Mouse (Mus musculus): ENCODE data around the gene Olfr531. TPM values are rescaled to one million over a fixed set of nuclear protein-coding genes. Genes with fewer than 3 reads are reported as not detected.

Olfr531 gene
- total and polyA plus RNA-seq, 3 experiments, result not detected

DNA sequence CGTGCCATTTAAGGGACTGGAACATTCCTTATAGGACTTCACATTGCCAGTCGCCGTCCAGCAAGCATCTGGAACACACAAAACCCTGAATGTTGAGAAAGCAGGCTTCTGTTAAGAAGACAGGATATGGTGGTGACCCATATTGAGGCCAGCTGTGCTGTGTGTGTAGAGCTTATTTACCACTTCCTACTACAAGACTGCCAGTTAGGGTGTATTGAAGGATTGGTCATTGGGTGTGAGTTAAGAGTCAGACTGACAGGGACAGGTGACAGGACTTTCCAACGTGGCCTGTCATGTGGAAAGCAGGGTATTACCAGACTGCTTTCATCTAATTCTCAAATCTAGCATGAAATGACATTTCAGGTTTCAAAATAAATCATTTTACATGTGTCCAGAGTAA, 28.4 kb downstream of the Olfr531 start:
- no peaks in the 10 kb centered on the region for H3K4me1 ChIP-seq (ENCODE audit: control insufficient read depth in 1 of 2, insufficient read depth in 2 of 2, low read length in 2 of 2)
- H3K27me3 ChIP-seq (ENCODE audit: control insufficient read depth in 1 of 2, insufficient read depth in 2 of 2, low read length in 2 of 2), result no peaks in the 10 kb centered on the region
- TF ChIP-seq GABPA (IDR thresholded peaks at IDR 0.05; ENCODE audit: low read depth, low read length), result no peak
- H3K4me3 ChIP-seq (ENCODE audit: control insufficient read depth in 1 of 2, insufficient read depth in 1 of 2, low read depth in 2 of 2, low read length in 2 of 2), result no peak overlapping the region
- no peaks in the 10 kb centered on the region for H3K9me3 ChIP-seq (replicated peaks; ENCODE audit: insufficient read depth, low read length)
- no peak for DNase-seq (ENCODE audit: low read depth, low spot score)
- no peak overlapping the region for H3K27ac ChIP-seq (ENCODE audit: control insufficient read depth, low read depth, low read length)
- no peaks in the 10 kb centered on the region for H3K36me3 ChIP-seq (ENCODE audit: control insufficient read depth in 1 of 2, insufficient read depth in 2 of 2, low read length in 2 of 2)
- H3K79me2 ChIP-seq (ENCODE audit: control insufficient read depth, insufficient read depth, low read length, poor library complexity), result no peaks in the 10 kb centered on the region
- H3K9ac ChIP-seq (ENCODE audit: control insufficient read depth, low read depth, low read length, poor library complexity, severe bottlenecking), result no peak overlapping the region

- Histone ChIP-seq H3K9ac (ENCODE audit: control insufficient read depth, low read depth, low read length, poor library complexity, severe bottlenecking) (no peak within 1 kb of the TSS), H3K36me3 (ENCODE audit: control insufficient read depth in 1 of 2, insufficient read depth in 2 of 2, low read length in 2 of 2) (no peaks in the 10 kb centered on the region), H3K4me1 (ENCODE audit: control insufficient read depth in 1 of 2, insufficient read depth in 2 of 2, low read length in 2 of 2) (no peaks in the 10 kb centered on the region), H3K27me3 (ENCODE audit: control insufficient read depth in 1 of 2, insufficient read depth in 2 of 2, low read length in 2 of 2) (no peaks in the 10 kb centered on the region), H3K79me2 (ENCODE audit: control insufficient read depth, insufficient read depth, low read length, poor library complexity) (no peaks in the 10 kb centered on the region), H3K4me3 (ENCODE audit: control insufficient read depth in 1 of 2, insufficient read depth in 1 of 2, low read depth in 2 of 2, low read length in 2 of 2) (no peak within 1 kb of the TSS), H3K27ac (ENCODE audit: control insufficient read depth, low read depth, low read length) (no peak within 1 kb of the TSS), H3K9me3 (replicated peaks; ENCODE audit: insufficient read depth, low read length) (no peaks in the 10 kb centered on the region)
- TF ChIP-seq UBTF (IDR thresholded peaks at IDR 0.05; ENCODE audit: borderline replicate concordance, insufficient read depth, low read depth, low read length) (no peak), MAFK (IDR thresholded peaks at IDR 0.05; ENCODE audit: borderline replicate concordance, low read depth, low read length) (no peak), BHLHE40 (IDR thresholded peaks at IDR 0.05; ENCODE audit: borderline replicate concordance, low read depth, low read length) (no peak), ELF1 (IDR thresholded peaks at IDR 0.05; ENCODE audit: low read depth, low read length) (no peak)
- DNase-seq (ENCODE audit: low read depth, low spot score), result no peak
Measured at GRCm38 (mm10) chr7:140361571-140361970, 41.1 kb downstream of the Olfr531 start, which contains the start of gene Olfr60. Gene Olfr60, minus strand, starts transcription at chr7:140361671.

Other genes with a start within 250 kb of the Olfr531 start
- not detected in 2 replicates for gene Sprn, start 248.0 kb downstream of the Olfr531 start, total RNA-seq (2012; rRNA removed)
- gene Sprn, start 248.0 kb downstream of the Olfr531 start, polyA plus RNA-seq (2012; ENCODE audit: insufficient read depth in 1 of 2, insufficient read length in 2 of 2, low read depth in 1 of 2, low replicate concordance in 2 of 2, missing spikeins in 1 of 2), result not detected
- gene Olfr522, start 238.2 kb downstream of the Olfr531 start, total RNA-seq (2012; rRNA removed), result not detected in 2 replicates
- not detected for gene Olfr522, start 238.2 kb downstream of the Olfr531 start, polyA plus RNA-seq (2012; ENCODE audit: insufficient read depth in 1 of 2, insufficient read length in 2 of 2, low read depth in 1 of 2, low replicate concordance in 2 of 2, missing spikeins in 1 of 2)
- gene Olfr523, start 229.7 kb downstream of the Olfr531 start, total RNA-seq (2012; rRNA removed), result not detected in 2 replicates
- not detected for gene Olfr523, start 229.7 kb downstream of the Olfr531 start, polyA plus RNA-seq (2012; ENCODE audit: insufficient read depth in 1 of 2, insufficient read length in 2 of 2, low read depth in 1 of 2, low replicate concordance in 2 of 2, missing spikeins in 1 of 2)
- not detected in 2 replicates for gene Olfr524, start 197.0 kb downstream of the Olfr531 start, total RNA-seq (2012; rRNA removed)
- gene Olfr524, start 197.0 kb downstream of the Olfr531 start, polyA plus RNA-seq (2012; ENCODE audit: insufficient read depth in 1 of 2, insufficient read length in 2 of 2, low read depth in 1 of 2, low replicate concordance in 2 of 2, missing spikeins in 1 of 2), result not detected
- gene Cd163l1, start 184.7 kb downstream of the Olfr531 start, total RNA-seq (2012; rRNA removed), result not detected in 2 replicates
- gene Cd163l1, start 184.7 kb downstream of the Olfr531 start, polyA plus RNA-seq (2012; ENCODE audit: insufficient read depth in 1 of 2, insufficient read length in 2 of 2, low read depth in 1 of 2, low replicate concordance in 2 of 2, missing spikeins in 1 of 2), result not detected
- gene 5830411N06Rik, start 155.6 kb downstream of the Olfr531 start, total RNA-seq (2012; rRNA removed), result not detected in 2 replicates
- gene 5830411N06Rik, start 155.6 kb downstream of the Olfr531 start, polyA plus RNA-seq (2012; ENCODE audit: insufficient read depth in 1 of 2, insufficient read length in 2 of 2, low read depth in 1 of 2, low replicate concordance in 2 of 2, missing spikeins in 1 of 2), result not detected
- not detected in 2 replicates for gene Olfr525, start 82.1 kb downstream of the Olfr531 start, total RNA-seq (2012; rRNA removed)
- gene Olfr525, start 82.1 kb downstream of the Olfr531 start, polyA plus RNA-seq (2012; ENCODE audit: insufficient read depth in 1 of 2, insufficient read length in 2 of 2, low read depth in 1 of 2, low replicate concordance in 2 of 2, missing spikeins in 1 of 2), result under 1 TPM in 1 of 2 experiments, not detected in 1; 0.01 TPM
- not detected in 2 replicates for gene Olfr527, start 68.9 kb downstream of the Olfr531 start, total RNA-seq (2012; rRNA removed)
- not detected for gene Olfr527, start 68.9 kb downstream of the Olfr531 start, polyA plus RNA-seq (2012; ENCODE audit: insufficient read depth in 1 of 2, insufficient read length in 2 of 2, low read depth in 1 of 2, low replicate concordance in 2 of 2, missing spikeins in 1 of 2)
- gene Olfr60, start 41.2 kb downstream of the Olfr531 start, total RNA-seq (2012; rRNA removed), result not detected in 2 replicates
- not detected for gene Olfr60, start 41.2 kb downstream of the Olfr531 start, polyA plus RNA-seq (2012; ENCODE audit: insufficient read depth in 1 of 2, insufficient read length in 2 of 2, low read depth in 1 of 2, low replicate concordance in 2 of 2, missing spikeins in 1 of 2)
- gene Olfr530, start 26.6 kb downstream of the Olfr531 start, total RNA-seq (2012; rRNA removed), result not detected in 2 replicates
- not detected for gene Olfr530, start 26.6 kb downstream of the Olfr531 start, polyA plus RNA-seq (2012; ENCODE audit: insufficient read depth in 1 of 2, insufficient read length in 2 of 2, low read depth in 1 of 2, low replicate concordance in 2 of 2, missing spikeins in 1 of 2)
- gene Olfr532, start 18.7 kb upstream of the Olfr531 start, total RNA-seq (2012; rRNA removed), result not detected in 2 replicates
- gene Olfr532, start 18.7 kb upstream of the Olfr531 start, polyA plus RNA-seq (2012; ENCODE audit: insufficient read depth in 1 of 2, insufficient read length in 2 of 2, low read depth in 1 of 2, low replicate concordance in 2 of 2, missing spikeins in 1 of 2), result not detected
- not detected in 2 replicates for gene Olfr533, start 60.5 kb upstream of the Olfr531 start, total RNA-seq (2012; rRNA removed)
- not detected for gene Olfr533, start 60.5 kb upstream of the Olfr531 start, polyA plus RNA-seq (2012; ENCODE audit: insufficient read depth in 1 of 2, insufficient read length in 2 of 2, low read depth in 1 of 2, low replicate concordance in 2 of 2, missing spikeins in 1 of 2)
- not detected in 2 replicates for gene Olfr535, start 81.3 kb upstream of the Olfr531 start, total RNA-seq (2012; rRNA removed)
- not detected for gene Olfr535, start 81.3 kb upstream of the Olfr531 start, polyA plus RNA-seq (2012; ENCODE audit: insufficient read depth in 1 of 2, insufficient read length in 2 of 2, low read depth in 1 of 2, low replicate concordance in 2 of 2, missing spikeins in 1 of 2)
- not detected in 2 replicates for gene Olfr536, start 104.5 kb upstream of the Olfr531 start, total RNA-seq (2012; rRNA removed)
- not detected for gene Olfr536, start 104.5 kb upstream of the Olfr531 start, polyA plus RNA-seq (2012; ENCODE audit: insufficient read depth in 1 of 2, insufficient read length in 2 of 2, low read depth in 1 of 2, low replicate concordance in 2 of 2, missing spikeins in 1 of 2)
- gene Olfr538, start 165.0 kb upstream of the Olfr531 start, total RNA-seq (2012; rRNA removed), result not detected in 2 replicates
- gene Olfr538, start 165.0 kb upstream of the Olfr531 start, polyA plus RNA-seq (2012; ENCODE audit: insufficient read depth in 1 of 2, insufficient read length in 2 of 2, low read depth in 1 of 2, low replicate concordance in 2 of 2, missing spikeins in 1 of 2), result not detected
- not detected in 2 replicates for gene Olfr46, start 198.4 kb upstream of the Olfr531 start, total RNA-seq (2012; rRNA removed)
- not detected for gene Olfr46, start 198.4 kb upstream of the Olfr531 start, polyA plus RNA-seq (2012; ENCODE audit: insufficient read depth in 1 of 2, insufficient read length in 2 of 2, low read depth in 1 of 2, low replicate concordance in 2 of 2, missing spikeins in 1 of 2)
- gene Olfr61, start 226.1 kb upstream of the Olfr531 start, total RNA-seq (2012; rRNA removed), result not detected in 2 replicates
- gene Olfr61, start 226.1 kb upstream of the Olfr531 start, polyA plus RNA-seq (2012; ENCODE audit: insufficient read depth in 1 of 2, insufficient read length in 2 of 2, low read depth in 1 of 2, low replicate concordance in 2 of 2, missing spikeins in 1 of 2), result not detected
- not detected in 2 replicates for gene Olfr53, start 243.5 kb upstream of the Olfr531 start, total RNA-seq (2012; rRNA removed)
- not detected for gene Olfr53, start 243.5 kb upstream of the Olfr531 start, polyA plus RNA-seq (2012; ENCODE audit: insufficient read depth in 1 of 2, insufficient read length in 2 of 2, low read depth in 1 of 2, low replicate concordance in 2 of 2, missing spikeins in 1 of 2)